Mouse (Mus musculus) forebrain, embryonic 12.5 days (tissue): ENCODE measurements at regions not wholly inside any gene's neighbourhood (a gene's known extent, or its start where the extent isn't known, plus 50 kb on each side); places are given as distances from the start of the nearest gene placed in this dataset.

Experiments used
- ATAC-seq: fragments of 200-750 bp; cut with Nextera tagmentation; 2 replicates; pipeline ENCODE4 v1.8.0; 2017; ENCODE audit warnings: moderate TSS enrichment; ENCODE audit not compliant: low FRiP score
- H3K27ac ChIP-seq: fragments of 300-500 bp; sonication (generic); 2 replicates; pipeline ENCODE4 v1.5.1; 2016; ENCODE audit warnings: mild to moderate bottlenecking
- H3K27me3 ChIP-seq: fragments of 300-500 bp; sonication (generic); 2 replicates; pipeline ENCODE4 v1.6.1; 2016; ENCODE audit warnings: mild to moderate bottlenecking
- H3K36me3 ChIP-seq: fragments of 300-500 bp; sonication (generic); replicated peaks from 2 replicates; pipeline ENCODE4 v1.6.1; 2016; ENCODE audit warnings: mild to moderate bottlenecking
- H3K4me1 ChIP-seq: fragments of 300-500 bp; sonication (generic); 2 replicates; pipeline ENCODE4 v1.6.1; 2016
- H3K4me2 ChIP-seq: fragments of 300-500 bp; sonication (generic); 2 replicates; pipeline ENCODE4 v1.6.1; 2016; ENCODE audit warnings: mild to moderate bottlenecking, moderate library complexity
- H3K4me3 ChIP-seq: fragments of 300-500 bp; sonication (generic); replicated peaks from 2 replicates; pipeline ENCODE4 v1.5.1; 2016; ENCODE audit warnings: mild to moderate bottlenecking
- H3K9ac ChIP-seq: fragments of 300-500 bp; sonication (generic); 2 replicates; pipeline ENCODE4 v1.6.1; 2016; ENCODE audit warnings: mild to moderate bottlenecking
- H3K9me3 ChIP-seq: fragments of 300-500 bp; sonication (generic); 2 replicates; pipeline ENCODE4 v1.6.1; 2016
- WGBS: fragments of 180-500 bp; shearing (Covaris S2); methylation state at CpG from one replicate; pipeline ENCODE4 v1.1.7; 2016; 5-methylcytosine and 5-hydroxymethylcytosine counted together

GRCm38 (mm10) chr2:144191018-144191417, 79.4 kb upstream of the Mgme1 start:
- H3K27me3 ChIP-seq, result no peaks in the 10 kb centered on the region
- no peak overlapping the region for H3K4me3 ChIP-seq
- H3K4me1 ChIP-seq, result peaks cover 5% of the 10 kb centered on the region; the same call in 1 of the 2 replicates
- no peaks in the 10 kb centered on the region for H3K36me3 ChIP-seq
- no peak overlapping the region for H3K27ac ChIP-seq
- WGBS, result 88% methylated on average over 9 of the region's 9 CpGs
- H3K9ac ChIP-seq, result no peak overlapping the region
- H3K4me2 ChIP-seq, result no peak overlapping the region
- no peak for ATAC-seq
- no peaks in the 10 kb centered on the region for H3K9me3 ChIP-seq

GRCm38 (mm10) chr2:144191707-144192106, 78.8 kb upstream of the Mgme1 start:
- ATAC-seq, result no peak
- peaks cover 5% of the 10 kb centered on the region; the same call in 1 of the 2 replicates for H3K4me1 ChIP-seq
- 79% methylated on average over 4 of the region's 4 CpGs for WGBS

GRCm38 (mm10) chr2:144192428-144192827, 78.0 kb upstream of the Mgme1 start:
- Histone ChIP-seq H3K27me3 (no peaks in the 10 kb centered on the region), H3K36me3 (no peaks in the 10 kb centered on the region), H3K9ac (no peak overlapping the region), H3K27ac (no peak overlapping the region), H3K4me2 (no peak overlapping the region), H3K4me1 (peaks cover 5% of the 10 kb centered on the region; the same call in 1 of the 2 replicates), H3K9me3 (no peaks in the 10 kb centered on the region), H3K4me3 (no peak overlapping the region)
- ATAC-seq, result no peak
- 88% methylated on average over 8 of the region's 8 CpGs for WGBS

More at GRCm38 (mm10) chr2:144191707-144192106, 78.8 kb upstream of the Mgme1 start:
- no peaks in the 10 kb centered on the region for H3K36me3 ChIP-seq
- H3K9me3 ChIP-seq, result no peaks in the 10 kb centered on the region
- no peak overlapping the region for H3K4me3 ChIP-seq
- H3K27ac ChIP-seq, result no peak overlapping the region
- no peak overlapping the region for H3K4me2 ChIP-seq
- no peak overlapping the region for H3K9ac ChIP-seq
- H3K27me3 ChIP-seq, result no peaks in the 10 kb centered on the region

DNA sequence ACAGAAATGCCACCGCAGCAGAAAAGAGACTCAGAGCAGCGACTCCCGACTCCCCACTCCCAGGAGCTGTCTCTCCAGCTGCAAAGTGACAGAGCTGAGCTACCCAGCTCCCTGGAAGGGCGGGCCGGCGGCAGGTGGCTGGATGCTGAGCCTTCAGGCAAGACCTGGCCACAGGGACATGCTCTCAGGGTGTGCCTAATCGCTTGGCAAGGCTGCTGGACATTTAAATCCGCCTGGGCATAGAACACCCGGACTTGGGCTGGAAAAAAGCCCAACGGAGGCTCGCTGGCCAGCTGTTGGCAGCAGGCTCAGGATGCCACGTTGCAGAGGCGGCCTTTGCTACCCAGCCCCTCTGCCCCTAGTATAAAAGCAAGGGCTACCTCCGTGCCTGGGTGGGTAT, 74.6 kb upstream of the Mgme1 start:
- ATAC-seq, result no peak

GRCm38 (mm10) chr2:144197139-144197538, 73.3 kb upstream of the Mgme1 start:
- Histone ChIP-seq H3K4me3 (no peak overlapping the region), H3K27ac (no peak overlapping the region), H3K4me1 (no peaks in the 10 kb centered on the region), H3K4me2 (no peak overlapping the region), H3K27me3 (no peaks in the 10 kb centered on the region), H3K36me3 (no peaks in the 10 kb centered on the region), H3K9ac (no peak overlapping the region), H3K9me3 (no peaks in the 10 kb centered on the region)
- no peak for ATAC-seq
- 73% methylated on average over 2 of the region's 2 CpGs for WGBS

More for the DNA sequence above, 74.6 kb upstream of the Mgme1 start:
- Histone ChIP-seq H3K27ac (no peak overlapping the region), H3K9me3 (no peaks in the 10 kb centered on the region), H3K9ac (0 out of 2 replicates have a peak overlapping the region, but pooled peaks have one; percentile 7), H3K4me2 (no peak overlapping the region), H3K27me3 (no peaks in the 10 kb centered on the region), H3K4me3 (no peak overlapping the region), H3K36me3 (no peaks in the 10 kb centered on the region), H3K4me1 (no peaks in the 10 kb centered on the region)
- 63% methylated on average over 14 of the region's 14 CpGs for WGBS

GRCm38 (mm10) chr2:144198326-144199051, 72.0 kb upstream of the Mgme1 start:
- Histone ChIP-seq H3K27ac (no peak overlapping the region), H3K4me3 (no peak overlapping the region), H3K9ac (no peak overlapping the region), H3K4me2 (no peak overlapping the region), H3K4me1 (no peaks in the 10 kb centered on the region), H3K27me3 (no peaks in the 10 kb centered on the region), H3K36me3 (no peaks in the 10 kb centered on the region), H3K9me3 (no peaks in the 10 kb centered on the region)
- ATAC-seq, result no peak
- WGBS, result 77% methylated on average over 13 of the region's 13 CpGs
